Mouse (Mus musculus): ENCODE measurements at regions not wholly inside any gene's neighbourhood (a gene's known extent, or its start where the extent isn't known, plus 50 kb on each side); places are given as distances from the start of the nearest gene placed in this dataset.

- ATAC-seq (replicated peaks; ENCODE audit: insufficient number of reproducible peaks, insufficient read depth, low FRiP score, low read depth) = no peak
- H3K4me2 ChIP-seq = no peak overlapping the region
- 0 out of 2 replicates have a peak, but pooled peaks cover 2% of the 10 kb centered on the region for H3K4me1 ChIP-seq (replicated peaks)
- H3K27ac ChIP-seq = no peak overlapping the region
- 74% methylated on average over 2 of the region's 2 CpGs for WGBS
- H3K9ac ChIP-seq = no peak overlapping the region
- no peaks in the 10 kb centered on the region for H3K36me3 ChIP-seq
- no peaks in the 10 kb centered on the region for H3K27me3 ChIP-seq
- no peak overlapping the region for H3K4me3 ChIP-seq
- H3K9me3 ChIP-seq (replicated peaks) = no peaks in the 10 kb centered on the region
Observed at GRCm38 (mm10) chr14:17347286-17347685, 312.8 kb upstream of the Thrb start.

- 44% methylated on average over 4 of the region's 4 CpGs for WGBS
- no peak overlapping the region for H3K9ac ChIP-seq
- H3K4me2 ChIP-seq = no peak overlapping the region
- H3K4me3 ChIP-seq = no peak overlapping the region
- H3K27me3 ChIP-seq = no peaks in the 10 kb centered on the region
- no peaks in the 10 kb centered on the region for H3K36me3 ChIP-seq
- no peak overlapping the region for H3K27ac ChIP-seq
- H3K9me3 ChIP-seq (replicated peaks) = no peaks in the 10 kb centered on the region
- H3K4me1 ChIP-seq (replicated peaks) = peaks cover 7% of the 10 kb centered on the region; the same call in 1 of the 2 replicates
- ATAC-seq (replicated peaks; ENCODE audit: insufficient number of reproducible peaks, insufficient read depth, low FRiP score, low read depth) = no peak
Observed at GRCm38 (mm10) chr14:17352324-17353037, 307.6 kb upstream of the Thrb start.

GRCm38 (mm10) chr14:17361910-17362309 is 298.2 kb upstream of the Thrb start:
- no peak overlapping the region for H3K9ac ChIP-seq
- ATAC-seq (replicated peaks; ENCODE audit: insufficient number of reproducible peaks, insufficient read depth, low FRiP score, low read depth) = no peak
- no peaks in the 10 kb centered on the region for H3K9me3 ChIP-seq (replicated peaks)
- no peaks in the 10 kb centered on the region for H3K27me3 ChIP-seq
- no peak overlapping the region for H3K4me3 ChIP-seq
- H3K36me3 ChIP-seq = no peaks in the 10 kb centered on the region
- H3K4me1 ChIP-seq (replicated peaks) = no peaks in the 10 kb centered on the region
- H3K27ac ChIP-seq = no peak overlapping the region
- no peak overlapping the region for H3K4me2 ChIP-seq

GRCm38 (mm10) chr14:17402751-17403479 is 257.1 kb upstream of the Thrb start:
- ATAC-seq (replicated peaks; ENCODE audit: insufficient number of reproducible peaks, insufficient read depth, low FRiP score, low read depth) = no peak
- Histone ChIP-seq H3K4me1 (replicated peaks) (peaks cover 4% of the 10 kb centered on the region), H3K36me3 (no peaks in the 10 kb centered on the region), H3K4me2 (no peak overlapping the region), H3K27me3 (no peaks in the 10 kb centered on the region), H3K9ac (no peak overlapping the region), H3K4me3 (no peak overlapping the region), H3K27ac (no peak overlapping the region), H3K9me3 (replicated peaks) (no peaks in the 10 kb centered on the region)
- 39% methylated on average over 7 of the region's 7 CpGs for WGBS

GRCm38 (mm10) chr14:17405551-17406336 is 254.3 kb upstream of the Thrb start:
- WGBS = 69% methylated on average over 2 of the region's 2 CpGs
- Histone ChIP-seq H3K4me1 (replicated peaks) (peaks cover 8% of the 10 kb centered on the region), H3K4me2 (no peak overlapping the region), H3K27me3 (no peaks in the 10 kb centered on the region), H3K9ac (no peak overlapping the region), H3K27ac (no peak overlapping the region), H3K9me3 (replicated peaks) (no peaks in the 10 kb centered on the region), H3K36me3 (no peaks in the 10 kb centered on the region), H3K4me3 (no peak overlapping the region)
- ATAC-seq (replicated peaks; ENCODE audit: insufficient number of reproducible peaks, insufficient read depth, low FRiP score, low read depth) = no peak

GRCm38 (mm10) chr14:17406879-17407278 is 253.2 kb upstream of the Thrb start:
- Histone ChIP-seq H3K36me3 (no peaks in the 10 kb centered on the region), H3K4me2 (no peak overlapping the region)
- ATAC-seq (replicated peaks; ENCODE audit: insufficient number of reproducible peaks, insufficient read depth, low FRiP score, low read depth) = no peak

GRCm38 (mm10) chr14:17408343-17408742 is 251.7 kb upstream of the Thrb start:
- H3K36me3 ChIP-seq = no peaks in the 10 kb centered on the region
- ATAC-seq (replicated peaks; ENCODE audit: insufficient number of reproducible peaks, insufficient read depth, low FRiP score, low read depth) = no peak
- no peak overlapping the region for H3K4me2 ChIP-seq
- H3K27me3 ChIP-seq = no peaks in the 10 kb centered on the region
- no peak overlapping the region for H3K4me3 ChIP-seq
- 69% methylated on average over 5 of the region's 5 CpGs for WGBS
- peaks cover 8% of the 10 kb centered on the region for H3K4me1 ChIP-seq (replicated peaks)
- H3K27ac ChIP-seq = 0 out of 2 replicates have a peak overlapping the region, but pooled peaks have one; percentile 31
- H3K9me3 ChIP-seq (replicated peaks) = no peaks in the 10 kb centered on the region
- no peak overlapping the region for H3K9ac ChIP-seq

More at GRCm38 (mm10) chr14:17406879-17407278, 253.2 kb upstream of the Thrb start:
- Histone ChIP-seq H3K4me1 (replicated peaks) (peaks cover 8% of the 10 kb centered on the region), H3K4me3 (no peak overlapping the region), H3K27me3 (no peaks in the 10 kb centered on the region), H3K9me3 (replicated peaks) (no peaks in the 10 kb centered on the region), H3K9ac (no peak overlapping the region), H3K27ac (no peak overlapping the region)

GRCm38 (mm10) chr14:17408813-17409212 is 251.2 kb upstream of the Thrb start:
- no peak overlapping the region for H3K27ac ChIP-seq
- no peaks in the 10 kb centered on the region for H3K27me3 ChIP-seq
- no peaks in the 10 kb centered on the region for H3K9me3 ChIP-seq (replicated peaks)
- 50% methylated on average over 1 of the region's 1 CpGs for WGBS
- no peak overlapping the region for H3K9ac ChIP-seq
- ATAC-seq (replicated peaks; ENCODE audit: insufficient number of reproducible peaks, insufficient read depth, low FRiP score, low read depth) = no peak
- H3K4me1 ChIP-seq (replicated peaks) = peaks cover 8% of the 10 kb centered on the region
- H3K4me2 ChIP-seq = no peak overlapping the region
- H3K4me3 ChIP-seq = no peak overlapping the region
- H3K36me3 ChIP-seq = no peaks in the 10 kb centered on the region

GRCm38 (mm10) chr14:17409497-17409896 is 250.6 kb upstream of the Thrb start:
- H3K36me3 ChIP-seq = no peaks in the 10 kb centered on the region
- no peaks in the 10 kb centered on the region for H3K27me3 ChIP-seq
- H3K27ac ChIP-seq = no peak overlapping the region
- 85% methylated on average over 6 of the region's 6 CpGs for WGBS
- ATAC-seq (replicated peaks; ENCODE audit: insufficient number of reproducible peaks, insufficient read depth, low FRiP score, low read depth) = no peak
- H3K9ac ChIP-seq = no peak overlapping the region
- no peaks in the 10 kb centered on the region for H3K9me3 ChIP-seq (replicated peaks)
- no peak overlapping the region for H3K4me3 ChIP-seq
- no peak overlapping the region for H3K4me2 ChIP-seq
- H3K4me1 ChIP-seq (replicated peaks) = peaks cover 8% of the 10 kb centered on the region

- Histone ChIP-seq H3K9ac (no peak overlapping the region), H3K4me3 (no peak overlapping the region), H3K4me1 (replicated peaks) (peaks cover 8% of the 10 kb centered on the region), H3K9me3 (replicated peaks) (no peaks in the 10 kb centered on the region), H3K27me3 (no peaks in the 10 kb centered on the region), H3K36me3 (no peaks in the 10 kb centered on the region), H3K27ac (no peak overlapping the region), H3K4me2 (no peak overlapping the region)
- 29% methylated on average over 3 of the region's 3 CpGs for WGBS
- ATAC-seq (replicated peaks; ENCODE audit: insufficient number of reproducible peaks, insufficient read depth, low FRiP score, low read depth) = no peak
Observed at GRCm38 (mm10) chr14:17410752-17411151, 249.3 kb upstream of the Thrb start.

GRCm38 (mm10) chr14:17411299-17411698 is 248.8 kb upstream of the Thrb start:
- Histone ChIP-seq H3K4me2 (no peak overlapping the region), H3K9ac (no peak overlapping the region), H3K4me1 (replicated peaks) (peaks cover 8% of the 10 kb centered on the region), H3K27me3 (no peaks in the 10 kb centered on the region), H3K4me3 (no peak overlapping the region), H3K9me3 (replicated peaks) (no peaks in the 10 kb centered on the region), H3K36me3 (no peaks in the 10 kb centered on the region), H3K27ac (no peak overlapping the region)
- WGBS = 79% methylated on average over 1 of the region's 1 CpGs
- no peak for ATAC-seq (replicated peaks; ENCODE audit: insufficient number of reproducible peaks, insufficient read depth, low FRiP score, low read depth)
